Mouse (Mus musculus) megakaryocyte, embryonic 14.5 days (primary cell): ENCODE measurements at regions not wholly inside any gene's neighbourhood (a gene's known extent, or its start where the extent isn't known, plus 50 kb on each side); places are given as distances from the start of the nearest gene placed in this dataset.
A peak's percentile ranks its signal among the peaks of the same experiment; 100 is the strongest.

Experiments
- H3K27me3 ChIP-seq: replicated peaks from 2 replicates; pipeline ENCODE3; 2012; ENCODE audit warnings: inconsistent platforms
- H3K36me3 ChIP-seq: replicated peaks from 2 replicates; pipeline ENCODE3; 2012; ENCODE audit warnings: low read length, inconsistent platforms, mixed read lengths
- H3K4me1 ChIP-seq: 2 replicates; pipeline ENCODE4 v1.6.1; 2012; ENCODE audit warnings: inconsistent platforms
- H3K4me3 ChIP-seq: replicated peaks from 2 replicates; pipeline ENCODE3; 2012; ENCODE audit warnings: moderate library complexity, mild to moderate bottlenecking, inconsistent platforms
- H3K9me3 ChIP-seq: 2 replicates; pipeline ENCODE4 v1.6.1; 2012; ENCODE audit warnings: inconsistent platforms
- FLI1 ChIP-seq: IDR thresholded peaks from 2 replicates; pipeline ENCODE4 v1.6.1; 2012; ENCODE audit warnings: low read length, inconsistent platforms, mixed read lengths
- GATA1 ChIP-seq: IDR thresholded peaks from 3 replicates; pipeline ENCODE4 v1.6.1; 2012; ENCODE audit warnings: mixed read lengths, low read length, inconsistent platforms, borderline replicate concordance

DNA sequence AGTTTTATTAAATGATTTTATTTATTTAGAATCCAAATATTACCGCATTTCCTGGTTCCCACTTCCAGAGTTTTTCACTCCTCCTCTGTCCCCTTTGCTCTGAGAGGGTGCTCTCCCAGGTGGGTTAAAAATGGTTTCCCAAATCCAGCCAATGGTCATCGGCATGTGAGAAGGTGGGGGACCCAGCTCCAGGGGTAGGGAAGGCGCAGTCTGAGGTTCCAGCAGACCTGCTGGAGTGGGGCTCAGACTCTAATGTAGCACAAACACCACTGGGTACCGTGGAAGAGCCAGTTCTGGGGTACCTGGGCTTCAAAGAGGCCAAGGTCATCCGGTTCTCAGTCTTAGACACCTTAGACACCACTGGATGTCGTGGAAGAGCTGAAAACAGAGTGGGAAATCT, 875.6 kb downstream of the Fscb start:
- TF ChIP-seq GATA1 (no peak), FLI1 (no peak)
- Histone ChIP-seq H3K4me3 (no peak overlapping the region), H3K27me3 (no peaks in the 10 kb centered on the region), H3K4me1 (no peaks in the 10 kb centered on the region), H3K9me3 (0 out of 2 replicates have a peak, but pooled peaks cover 3% of the 10 kb centered on the region), H3K36me3 (no peaks in the 10 kb centered on the region)

DNA sequence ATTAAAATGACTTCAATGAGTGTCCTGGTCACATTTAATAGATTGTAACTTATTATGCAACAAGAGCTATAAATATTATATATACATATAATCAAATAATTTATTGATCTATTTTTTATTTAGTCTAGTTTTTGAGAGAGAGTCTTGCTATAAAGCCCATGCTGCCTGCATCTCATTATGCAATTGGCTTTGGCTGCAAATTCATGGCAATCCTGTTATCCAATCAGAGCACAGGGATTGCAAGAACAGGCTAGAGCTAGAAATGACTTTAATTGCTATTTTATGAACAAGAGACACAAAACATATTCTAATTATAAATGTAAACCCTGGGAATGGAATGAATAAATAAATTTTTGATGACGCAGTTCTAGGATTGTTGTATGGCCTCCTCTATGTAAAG, 919.8 kb downstream of the Fscb start:
- Histone ChIP-seq H3K4me3 (no peak overlapping the region), H3K27me3 (no peaks in the 10 kb centered on the region), H3K4me1 (no peaks in the 10 kb centered on the region), H3K9me3 (no peaks in the 10 kb centered on the region), H3K36me3 (no peaks in the 10 kb centered on the region)
- TF ChIP-seq GATA1 (no peak), FLI1 (no peak)

DNA sequence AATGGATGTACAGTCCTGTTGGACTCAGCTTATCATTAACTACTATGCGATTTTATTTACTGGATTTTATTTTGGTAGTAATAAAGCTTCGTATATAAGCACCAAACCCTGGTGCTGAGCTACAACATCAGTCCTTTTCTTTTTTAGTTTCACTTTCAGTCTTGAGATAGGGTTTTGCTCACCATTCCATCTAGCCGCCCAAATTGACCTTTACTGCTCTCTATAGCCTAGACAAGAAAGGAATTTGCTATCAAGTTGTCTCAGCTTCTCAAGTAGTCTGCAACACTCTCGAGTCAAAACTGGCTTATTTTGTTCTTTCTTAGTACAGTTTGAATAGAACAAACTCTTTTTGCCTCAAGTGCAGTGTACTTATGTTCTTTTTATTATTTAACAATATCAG, 921.7 kb downstream of the Fscb start:
- TF ChIP-seq FLI1 (no peak), GATA1 (no peak)
- no peaks in the 10 kb centered on the region for H3K36me3 ChIP-seq
- H3K4me3 ChIP-seq, result peak overlapping the region; percentile 80
- H3K27me3 ChIP-seq, result no peaks in the 10 kb centered on the region
- no peaks in the 10 kb centered on the region for H3K9me3 ChIP-seq
- H3K4me1 ChIP-seq, result no peaks in the 10 kb centered on the region

DNA sequence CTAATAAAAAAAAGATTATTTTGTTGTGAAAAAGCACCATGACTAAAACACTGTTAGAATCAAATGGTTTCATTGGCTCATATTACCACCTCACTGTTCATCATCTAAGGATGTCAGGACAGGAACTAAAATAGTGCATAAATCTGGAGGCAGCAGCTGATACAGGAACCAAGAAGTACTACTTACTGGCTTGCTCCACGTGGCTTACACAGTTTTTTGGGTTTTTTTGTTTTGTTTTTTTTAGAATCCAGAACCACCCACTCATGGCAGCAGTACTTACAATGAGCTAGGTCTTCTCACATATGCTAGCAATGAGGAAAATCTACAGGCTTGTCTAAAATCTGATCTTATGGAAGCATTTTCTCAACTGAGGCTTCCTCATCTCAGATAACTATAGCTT, 940.4 kb downstream of the Fscb start:
- Histone ChIP-seq H3K27me3 (no peaks in the 10 kb centered on the region), H3K4me1 (no peaks in the 10 kb centered on the region), H3K9me3 (no peaks in the 10 kb centered on the region), H3K4me3 (no peak overlapping the region), H3K36me3 (no peaks in the 10 kb centered on the region)
- TF ChIP-seq FLI1 (no peak), GATA1 (no peak)

DNA sequence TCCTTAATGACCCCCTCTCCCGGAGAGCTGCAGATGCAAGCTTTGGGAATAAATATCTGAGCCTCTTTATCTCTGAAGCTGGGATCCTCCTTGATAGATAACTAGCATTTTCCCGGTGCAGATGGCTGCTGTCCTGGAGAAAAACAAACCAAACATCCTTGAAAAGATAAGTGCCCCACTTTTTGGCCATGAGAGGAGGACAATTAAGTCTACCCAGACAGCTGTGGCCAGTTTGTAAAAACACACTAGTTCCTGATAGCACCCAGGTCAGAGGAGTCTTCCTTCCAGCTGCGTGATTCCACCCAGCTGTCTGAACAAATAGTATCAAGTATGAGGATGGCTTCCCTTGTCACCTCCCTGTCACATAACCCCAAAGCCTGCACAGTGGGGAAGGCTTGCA, 970.7 kb downstream of the Fscb start:
- TF ChIP-seq FLI1 (no peak), GATA1 (no peak)
- Histone ChIP-seq H3K27me3 (no peaks in the 10 kb centered on the region), H3K4me3 (no peak overlapping the region), H3K4me1 (no peaks in the 10 kb centered on the region), H3K36me3 (no peaks in the 10 kb centered on the region), H3K9me3 (no peaks in the 10 kb centered on the region)

DNA sequence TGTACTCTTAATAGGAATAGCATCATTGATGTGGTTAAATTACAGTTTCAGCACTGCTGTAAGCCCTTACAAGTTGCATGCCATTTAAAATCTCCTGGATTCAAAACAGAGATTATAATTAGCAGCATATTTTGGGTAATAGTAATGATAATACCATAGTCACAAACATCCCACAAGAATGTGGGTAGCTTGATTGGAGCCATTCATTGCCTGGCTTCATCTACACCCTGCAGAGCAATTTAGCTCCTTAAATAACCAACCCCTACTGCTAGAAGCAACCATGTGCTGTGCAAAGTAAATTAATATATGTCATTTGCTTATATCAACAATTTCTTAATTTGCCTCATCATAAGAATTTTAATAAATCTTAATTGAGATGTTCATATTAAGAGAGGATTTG, 984.1 kb downstream of the Fscb start:
- H3K36me3 ChIP-seq, result no peaks in the 10 kb centered on the region
- no peak overlapping the region for H3K4me3 ChIP-seq
- no peaks in the 10 kb centered on the region for H3K9me3 ChIP-seq
- no peaks in the 10 kb centered on the region for H3K4me1 ChIP-seq
- no peak for TF ChIP-seq GATA1
- no peak for TF ChIP-seq FLI1
- no peaks in the 10 kb centered on the region for H3K27me3 ChIP-seq

DNA sequence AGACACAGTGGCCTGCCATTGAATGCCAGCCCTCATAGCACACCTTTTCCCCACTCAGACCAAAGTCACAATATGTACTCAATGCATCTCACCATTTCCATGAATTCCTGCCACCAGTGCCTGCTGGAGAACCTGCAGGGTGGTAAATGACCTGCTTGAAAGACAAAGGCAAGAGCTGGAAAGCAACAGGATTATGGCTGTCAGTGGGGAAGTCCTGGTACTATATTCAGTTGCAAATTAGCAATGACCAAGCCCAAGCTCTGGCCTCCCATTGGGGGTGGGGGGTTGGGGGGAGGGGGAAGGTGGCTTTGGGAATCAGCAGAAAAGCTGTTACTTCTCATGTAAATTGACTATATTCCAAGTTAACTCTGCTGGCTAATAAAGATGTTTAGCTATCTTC, 990.4 kb downstream of the Fscb start:
- no peak for TF ChIP-seq FLI1
- TF ChIP-seq GATA1, result no peak
- Histone ChIP-seq H3K27me3 (no peaks in the 10 kb centered on the region), H3K4me3 (no peak overlapping the region), H3K36me3 (no peaks in the 10 kb centered on the region), H3K4me1 (no peaks in the 10 kb centered on the region), H3K9me3 (no peaks in the 10 kb centered on the region)

DNA sequence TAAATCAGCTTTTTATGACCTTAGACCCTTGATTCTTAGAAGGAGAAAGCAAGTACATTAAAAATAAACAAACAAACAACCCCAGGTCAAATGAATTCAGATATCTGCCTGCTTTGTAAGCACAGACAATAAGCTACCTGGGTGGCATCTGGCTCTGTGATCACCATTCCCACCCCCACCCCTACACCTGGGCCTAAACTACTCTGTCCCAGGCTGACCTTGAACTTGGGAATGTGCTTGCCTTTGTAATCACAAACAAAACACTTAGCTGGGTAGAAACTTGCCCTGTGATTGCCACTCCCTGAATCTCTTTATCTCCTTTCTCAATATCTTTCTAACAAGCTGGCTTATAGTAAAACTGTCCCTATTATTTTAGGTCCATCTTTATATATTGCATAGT, 1005.6 kb downstream of the Fscb start:
- H3K4me1 ChIP-seq, result no peaks in the 10 kb centered on the region
- H3K27me3 ChIP-seq, result no peaks in the 10 kb centered on the region
- no peaks in the 10 kb centered on the region for H3K36me3 ChIP-seq
- TF ChIP-seq FLI1 (no peak), GATA1 (no peak)
- H3K4me3 ChIP-seq, result no peak overlapping the region
- H3K9me3 ChIP-seq, result 0 out of 2 replicates have a peak, but pooled peaks cover 3% of the 10 kb centered on the region
